Mouse (Mus musculus) G1E (cell line): ENCODE data around the gene Hs2st1.

Source experiments
- CTCF ChIP-seq: IDR thresholded peaks from 2 replicates; pipeline ENCODE4 v1.5.1; 2012; ENCODE audit warnings: low read depth, low read length, inconsistent platforms, mixed read lengths
- GATA1 ChIP-seq: IDR thresholded peaks from 2 replicates; pipeline ENCODE4 v1.6.1; 2012; ENCODE audit warnings: borderline replicate concordance, low read length, inconsistent platforms, mixed read lengths
- GATA2 ChIP-seq: IDR thresholded peaks from 2 replicates; pipeline ENCODE4 v1.6.1; 2012; ENCODE audit warnings: low read depth, low read length, inconsistent platforms, borderline replicate concordance
- POLR2AphosphoS5 ChIP-seq: IDR thresholded peaks from 2 replicates; pipeline ENCODE4 v1.6.1; 2012; ENCODE audit warnings: low read depth, low read length, inconsistent platforms; ENCODE audit not compliant: insufficient replicate concordance
- TAL1 ChIP-seq: conservative IDR thresholded peaks from 2 replicates; pipeline ENCODE4 v1.6.1; 2012; ENCODE audit warnings: low read depth, low read length, inconsistent platforms, mixed read lengths

DNA sequence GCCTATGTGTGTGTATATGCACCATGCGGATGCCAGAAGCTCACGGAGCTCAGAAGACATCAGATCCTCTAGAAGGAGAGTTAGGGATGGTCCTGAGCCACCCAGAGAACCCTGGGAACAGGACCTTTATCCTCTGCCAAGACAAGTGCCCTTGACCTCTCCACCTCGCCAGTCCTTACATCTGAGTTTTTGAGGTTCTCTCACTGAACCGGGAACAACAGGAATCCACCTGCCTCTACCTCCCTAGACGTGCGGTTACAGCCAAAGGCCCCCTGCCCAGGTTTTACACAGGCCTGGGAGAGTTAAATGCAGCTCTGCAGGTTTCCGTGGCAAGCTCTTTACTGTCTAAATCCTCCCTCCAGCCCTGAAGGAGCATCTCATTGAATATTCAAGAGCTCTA is 156.2 kb downstream of the Hs2st1 start:
- TF ChIP-seq CTCF (no peak), GATA1 (no peak), TAL1 (no peak), POLR2AphosphoS5 (no peak), GATA2 (no peak)
